Mouse (Mus musculus) C2C12 (cell line): Measurements from ENCODE around the gene Olfr305.

Experiments
- CEBPB ChIP-seq: IDR thresholded peaks from one replicate; pipeline ENCODE4 v1.6.1; 2011; ENCODE audit warnings: low read depth, mild to moderate bottlenecking, control low read depth, moderate library complexity
- CTCF ChIP-seq: IDR thresholded peaks from one replicate; pipeline ENCODE4 v1.5.1; 2011; ENCODE audit not compliant: control insufficient read depth, insufficient read depth, insufficient read length
- MYOG ChIP-seq: IDR thresholded peaks from one replicate; pipeline ENCODE4 v1.6.1; 2011; ENCODE audit not compliant: control insufficient read depth, insufficient read length; ENCODE audit errors: extremely low read depth
- USF1 ChIP-seq: IDR thresholded peaks from one replicate; pipeline ENCODE4 v1.6.1; 2011; ENCODE audit warnings: low read depth, mild to moderate bottlenecking, control low read depth, moderate library complexity

DNA sequence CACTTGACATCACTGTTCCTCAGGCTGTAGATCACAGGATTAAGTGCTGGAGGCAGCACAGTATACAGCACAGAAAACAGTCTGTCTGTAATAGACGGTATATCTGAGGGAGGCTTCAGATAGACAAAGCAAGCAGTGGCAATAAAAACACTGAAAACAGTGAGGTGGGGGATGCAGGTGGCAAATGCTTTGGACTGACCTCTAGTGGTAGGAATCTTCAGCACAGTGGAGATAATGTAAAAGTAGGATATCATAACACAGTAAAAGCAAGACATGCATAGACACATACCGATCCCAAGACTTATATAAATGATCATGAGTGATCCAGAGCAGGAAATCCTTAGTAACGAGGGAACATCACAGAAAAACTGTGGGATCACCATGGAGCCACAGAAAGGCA, 19.0 kb upstream of the Olfr305 start:
- TF ChIP-seq CTCF (no peak), USF1 (no peak), MYOG (no peak), CEBPB (no peak)
